Mouse (Mus musculus) CH12.LX (cell line): ENCODE data around the gene Slc26a6. TPM values are rescaled to one million over a fixed set of nuclear protein-coding genes. Genes with fewer than 3 reads are reported as not detected.

Experiments
- DNase-seq: peaks from one replicate; pipeline ENCODE4 v3.0.0-alpha.2; 2013; ENCODE audit errors: extremely low read depth
- H3K27ac ChIP-seq: 2 replicates; pipeline ENCODE4 v1.5.1; 2012; ENCODE audit warnings: low read depth, mild to moderate bottlenecking, control low read depth, moderate library complexity; ENCODE audit not compliant: insufficient read depth
- H3K27me3 ChIP-seq: replicated peaks from 2 replicates; pipeline ENCODE3; 2012; ENCODE audit warnings: inconsistent platforms
- H3K36me3 ChIP-seq, 2 experiments: replicated peaks in 1 of 2; 2 replicates each; pipeline versions ENCODE3 to v1.6.1; 2012; ENCODE audit warnings: inconsistent platforms in 1 of 2, low read length in 1 of 2, mild to moderate bottlenecking in 1 of 2, mixed read lengths in 1 of 2, moderate library complexity in 1 of 2; ENCODE audit not compliant: control insufficient read depth in 1 of 2, insufficient read depth in 1 of 2
- H3K4me1 ChIP-seq, 2 experiments: 2 replicates each; pipeline ENCODE4 v1.6.1; 2012; ENCODE audit warnings: inconsistent platforms in 1 of 2, moderate library complexity in 1 of 2; ENCODE audit not compliant: insufficient read depth in 2 of 2, control insufficient read depth in 1 of 2
- H3K4me2 ChIP-seq: 2 replicates; pipeline ENCODE4 v1.6.1; 2012; ENCODE audit warnings: low read depth, mild to moderate bottlenecking, control low read depth; ENCODE audit not compliant: poor library complexity, insufficient read depth, severe bottlenecking
- H3K4me3 ChIP-seq, 3 experiments: fragments of 150-350 bp in 1 of 3; sonication (generic) in 1 of 3; replicated peaks in 1 of 3; 2 replicates each; pipeline versions ENCODE3 to v1.5.1; 2011 to 2012; ENCODE audit warnings: low read depth in 2 of 3, low read length in 2 of 3, mild to moderate bottlenecking in 2 of 3, moderate library complexity in 2 of 3, control low read depth in 1 of 3, improper control_type of control experiment in 1 of 3, inconsistent platforms in 1 of 3, mixed read lengths in 1 of 3; ENCODE audit not compliant: poor library complexity in 1 of 3
- H3K79me2 ChIP-seq: replicated peaks from 2 replicates; pipeline ENCODE4 v1.6.1; 2012; ENCODE audit warnings: mild to moderate bottlenecking, moderate library complexity; ENCODE audit not compliant: control insufficient read depth, poor library complexity, insufficient read depth, severe bottlenecking; ENCODE audit errors: extremely low read depth
- H3K9ac ChIP-seq: 2 replicates; pipeline ENCODE4 v1.6.1; 2012; ENCODE audit warnings: low read depth, mild to moderate bottlenecking, control low read depth, moderate library complexity; ENCODE audit not compliant: insufficient read depth
- H3K9me3 ChIP-seq: replicated peaks from 2 replicates; pipeline ENCODE3; 2012; ENCODE audit warnings: low read length, inconsistent platforms, mixed read lengths
- CTCF ChIP-seq, 2 experiments: IDR thresholded peaks in 1 of 2; conservative IDR thresholded peaks in 1 of 2; 2 replicates each; pipeline ENCODE4 v1.5.1; 2011 to 2012; ENCODE audit warnings: low read depth in 2 of 2, low read length in 2 of 2, improper control_type of control experiment in 1 of 2, inconsistent platforms in 1 of 2, mild to moderate bottlenecking in 1 of 2, moderate library complexity in 1 of 2
- EP300 ChIP-seq: IDR thresholded peaks from 2 replicates; pipeline ENCODE4 v1.6.1; 2011; ENCODE audit warnings: low read length, improper control_type of control experiment
- GABPA ChIP-seq: IDR thresholded peaks from 2 replicates; pipeline ENCODE4 v1.6.1; 2012; ENCODE audit warnings: low read depth, low read length, improper control_type of control experiment, inconsistent platforms; ENCODE audit not compliant: insufficient replicate concordance
- HCFC1 ChIP-seq: IDR thresholded peaks from 2 replicates; pipeline ENCODE4 v1.6.1; 2012; ENCODE audit warnings: low read depth, mild to moderate bottlenecking, inconsistent platforms, low read length, improper control_type of control experiment
- MAX ChIP-seq: IDR thresholded peaks from 2 replicates; pipeline ENCODE4 v1.6.1; 2011; ENCODE audit warnings: low read length, improper control_type of control experiment
- MEF2A ChIP-seq: IDR thresholded peaks from 2 replicates; pipeline ENCODE4 v1.6.1; 2014; ENCODE audit warnings: low read depth, mild to moderate bottlenecking, inconsistent platforms, low read length, improper control_type of control experiment, borderline replicate concordance
- MXI1 ChIP-seq: IDR thresholded peaks from 2 replicates; pipeline ENCODE4 v1.6.1; 2011; ENCODE audit warnings: mild to moderate bottlenecking, low read depth, low read length, improper control_type of control experiment
- MYC ChIP-seq: IDR thresholded peaks from 2 replicates; pipeline ENCODE4 v1.6.1; 2011; ENCODE audit warnings: low read depth, mild to moderate bottlenecking, improper control_type of control experiment, low read length
- PAX5 ChIP-seq: IDR thresholded peaks from 2 replicates; pipeline ENCODE4 v1.6.1; 2012; ENCODE audit warnings: low read length, inconsistent platforms, mixed read lengths
- POLR2A ChIP-seq: IDR thresholded peaks from 2 replicates; pipeline ENCODE4 v1.6.1; 2011; ENCODE audit warnings: low read depth, mild to moderate bottlenecking, improper control_type of control experiment, low read length
- SMC3 ChIP-seq: IDR thresholded peaks from 2 replicates; pipeline ENCODE4 v1.6.1; 2011; ENCODE audit warnings: low read depth, low read length, improper control_type of control experiment
- TCF12 ChIP-seq: IDR thresholded peaks from 2 replicates; pipeline ENCODE4 v1.6.1; 2014; ENCODE audit warnings: low read depth, mild to moderate bottlenecking, inconsistent platforms, low read length, improper control_type of control experiment
- UBTF ChIP-seq: IDR thresholded peaks from 2 replicates; pipeline ENCODE4 v1.6.1; 2012; ENCODE audit warnings: low read depth, mild to moderate bottlenecking, inconsistent platforms, low read length, improper control_type of control experiment, moderate library complexity
- USF1 ChIP-seq: IDR thresholded peaks from 2 replicates; pipeline ENCODE4 v1.6.1; 2014; ENCODE audit warnings: low read depth, mild to moderate bottlenecking, inconsistent platforms, low read length, improper control_type of control experiment
- ZKSCAN1 ChIP-seq: IDR thresholded peaks from 2 replicates; pipeline ENCODE4 v1.6.1; 2012; ENCODE audit warnings: low read depth, inconsistent platforms, low read length, improper control_type of control experiment, borderline replicate concordance
- dilution Hi-C: fragments of 300-500 bp; cut with MboI; formaldehyde crosslinking; loops from 2 replicates; pipeline ENCODE4 v1.14.3; 2020; ENCODE audit warnings: low sequenced_read_pairs; ENCODE audit not compliant: extremely low pct_unique_long_range_greater_than_20kb, extremely low pct_ligation_motif_present
- in situ Hi-C: fragments of 300-500 bp; cut with MboI; formaldehyde crosslinking; loops from 3 replicates; pipeline ENCODE4 v1.14.3; 2019; ENCODE audit warnings: low sequenced_read_pairs, low pct_ligation_motif_present, low pct_unique_long_range_greater_than_20kb, mixed read lengths
- polyA plus RNA-seq: library from polyadenylated mRNA; unstranded; fragments of >175 nt; gene quantifications from 2 replicates; pipeline ENCODE4 v1.2.1, GENCODE M21; 2012; ENCODE audit warnings: low read depth; ENCODE audit not compliant: insufficient read length
- total RNA-seq, 2 experiments: library from RNA; depleted of rRNA; stranded (reverse); fragments of 300-350 nt in 1 of 2; fragments of >200 nt in 1 of 2; gene quantifications; 2 replicates each; pipeline ENCODE4 v1.2.3; 2012 to 2014

The Slc26a6 gene
- total and polyA plus RNA-seq, 3 experiments, result 5.0 to 10.0 (median 5.0) TPM

- no peaks in the 10 kb centered on the region for H3K9me3 ChIP-seq
- dilution Hi-C loops (no loop called here), in situ Hi-C loops (no loop called here)
- no peak for DNase-seq
- no peak overlapping the region for H3K4me3 ChIP-seq
- no peak overlapping the region for H3K27ac ChIP-seq
- peaks cover 15 to 45% of the 10 kb centered on the region in 2 experiments for H3K36me3 ChIP-seq
- no peaks in the 10 kb centered on the region for H3K27me3 ChIP-seq
- H3K79me2 ChIP-seq, result no peaks in the 10 kb centered on the region
- H3K4me1 ChIP-seq, result no peaks in the 10 kb centered on the region
- no peak overlapping the region for H3K9ac ChIP-seq
- H3K4me2 ChIP-seq, result no peak overlapping the region
- TF ChIP-seq CTCF (conservative IDR thresholded peaks at IDR 0.05 in 1 of 2, IDR thresholded peaks at IDR 0.05 in 1 of 2; ENCODE audit: low read depth in 2 of 2, low read length in 2 of 2) (no peak), TCF12 (no peak), GABPA (no peak), MAX (no peak)
Measured at GRCm38 (mm10) chr9:108820077-108820476, 33.0 kb upstream of the Slc26a6 start.

GRCm38 (mm10) chr9:108824144-108824685 lies 28.9 kb upstream of the Slc26a6 start:
- H3K27me3 ChIP-seq, result peaks cover 1% of the 10 kb centered on the region

GRCm38 (mm10) chr9:108824755-108825413 lies 28.2 kb upstream of the Slc26a6 start:
- Histone ChIP-seq H3K9ac (no peak overlapping the region), H3K4me2 (no peak overlapping the region), H3K4me1 (no peaks in the 10 kb centered on the region), H3K79me2 (no peaks in the 10 kb centered on the region), H3K27me3 (peaks cover 3% of the 10 kb centered on the region), H3K4me3 (no peak overlapping the region), H3K27ac (no peak overlapping the region), H3K9me3 (peaks cover 21% of the 10 kb centered on the region), H3K36me3 (peaks cover 0 to 4% of the 10 kb centered on the region in 2 experiments)
- dilution Hi-C loops (no loop called here), in situ Hi-C loops (no loop called here)
- no peak for DNase-seq
- no peak for TF ChIP-seq PAX5
- no peak for TF ChIP-seq UBTF
- TF ChIP-seq MXI1, result no peak
- TF ChIP-seq EP300, result no peak
- no peak for TF ChIP-seq MEF2A
- no peak for TF ChIP-seq USF1
- no peak for TF ChIP-seq HCFC1
- no peak for TF ChIP-seq POLR2A
- no peak for TF ChIP-seq TCF12
- no peak for TF ChIP-seq MAX
- TF ChIP-seq SMC3, result no peak
- TF ChIP-seq GABPA, result no peak

More at GRCm38 (mm10) chr9:108824144-108824685, 28.9 kb upstream of the Slc26a6 start:
- H3K4me1 ChIP-seq, result no peaks in the 10 kb centered on the region
- no peak overlapping the region for H3K4me3 ChIP-seq
- H3K9ac ChIP-seq, result no peak overlapping the region
- in situ Hi-C loops (no loop called here), dilution Hi-C loops (no loop called here)
- H3K79me2 ChIP-seq, result no peaks in the 10 kb centered on the region
- no peak overlapping the region for H3K4me2 ChIP-seq
- no peak overlapping the region for H3K27ac ChIP-seq
- no peak for DNase-seq
- TF ChIP-seq ZKSCAN1 (no peak), MYC (no peak), TCF12 (no peak)
- peaks cover 21% of the 10 kb centered on the region for H3K9me3 ChIP-seq
- peaks cover 0 to 6% of the 10 kb centered on the region in 2 experiments for H3K36me3 ChIP-seq
